Mouse (Mus musculus) hindbrain, embryonic 13.5 days (tissue): ENCODE data around the gene Sdf2l1. TPM values are rescaled to one million over a fixed set of nuclear protein-coding genes. Genes with fewer than 3 reads are reported as not detected.

Experiments used
- ATAC-seq: fragments of 200-750 bp; cut with Nextera tagmentation; 2 replicates; pipeline ENCODE4 v1.8.0; 2017; ENCODE audit warnings: moderate TSS enrichment; ENCODE audit not compliant: low FRiP score
- H3K27ac ChIP-seq: fragments of 300-500 bp; sonication (generic); 2 replicates; pipeline ENCODE4 v1.5.1; 2015; ENCODE audit warnings: inconsistent platforms, mild to moderate bottlenecking, moderate library complexity
- H3K27me3 ChIP-seq: fragments of 300-500 bp; sonication (generic); 2 replicates; pipeline ENCODE4 v1.6.1; 2015; ENCODE audit warnings: mild to moderate bottlenecking, inconsistent platforms
- H3K36me3 ChIP-seq: fragments of 300-500 bp; sonication (generic); 2 replicates; pipeline ENCODE4 v1.6.1; 2015; ENCODE audit warnings: mild to moderate bottlenecking, inconsistent platforms
- H3K4me1 ChIP-seq: fragments of 300-500 bp; sonication (generic); replicated peaks from 2 replicates; pipeline ENCODE4 v1.6.1; 2015; ENCODE audit warnings: inconsistent platforms
- H3K4me2 ChIP-seq: fragments of 300-500 bp; sonication (generic); 2 replicates; pipeline ENCODE4 v1.6.1; 2015; ENCODE audit warnings: inconsistent platforms, mild to moderate bottlenecking, moderate library complexity
- H3K4me3 ChIP-seq: fragments of 300-500 bp; sonication (generic); 2 replicates; pipeline ENCODE4 v1.5.1; 2015; ENCODE audit warnings: mild to moderate bottlenecking, inconsistent platforms
- H3K9ac ChIP-seq: fragments of 300-500 bp; sonication (generic); 2 replicates; pipeline ENCODE4 v1.6.1; 2015; ENCODE audit warnings: mild to moderate bottlenecking, inconsistent platforms
- H3K9me3 ChIP-seq: fragments of 300-500 bp; sonication (generic); 2 replicates; pipeline ENCODE4 v1.6.1; 2016; ENCODE audit warnings: inconsistent platforms
- WGBS: fragments of 180-500 bp; shearing (Covaris S2); methylation state at CpG from one replicate; pipeline ENCODE4 v1.1.7; 2015; 5-methylcytosine and 5-hydroxymethylcytosine counted together
- polyA plus RNA-seq: library from polyadenylated mRNA; unstranded; fragments of >200 nt; fragmentation: Nextera tagmentation; extraction: Ambion mirVana; gene quantifications from 2 replicates; pipeline ENCODE4 v1.2.1, GENCODE M21; 2015

Sdf2l1 gene
- polyA plus RNA-seq, 1 experiment from 2014 or later: 43.4 TPM

GRCm38 (mm10) chr16:17110771-17111743, 21.1 kb downstream of the Sdf2l1 start, which contains the start of gene Ppil2:
Ppil2 (minus strand) TSS chr16:17111257.
- Histone ChIP-seq H3K4me3 (peak within 1 kb of the TSS; percentile 59), H3K4me1 (peaks cover 17% of the 10 kb centered on the region), H3K27me3 (no peaks in the 10 kb centered on the region), H3K36me3 (peaks cover 30% of the 10 kb centered on the region), H3K9ac (peak within 1 kb of the TSS; percentile 72), H3K4me2 (peak within 1 kb of the TSS; percentile 64), H3K9me3 (no peaks in the 10 kb centered on the region), H3K27ac (peak within 1 kb of the TSS; percentile 65; the same call in 1 of the 2 replicates)
- peak; percentile 86 for ATAC-seq
- 10% methylated on average over 38 of the region's 38 CpGs for WGBS

GRCm38 (mm10) chr16:17104600-17104999, 27.6 kb downstream of the Sdf2l1 start:
- Histone ChIP-seq H3K4me2 (no peak overlapping the region), H3K27me3 (no peaks in the 10 kb centered on the region), H3K9ac (no peak overlapping the region), H3K9me3 (no peaks in the 10 kb centered on the region), H3K36me3 (peaks cover 84% of the 10 kb centered on the region), H3K4me1 (peaks cover 21% of the 10 kb centered on the region), H3K27ac (no peak overlapping the region), H3K4me3 (no peak overlapping the region)
- no peak for ATAC-seq
- WGBS: 92% methylated on average over 4 of the region's 4 CpGs

- Histone ChIP-seq H3K9ac (no peak overlapping the region), H3K9me3 (no peaks in the 10 kb centered on the region), H3K36me3 (peaks cover 94% of the 10 kb centered on the region), H3K27ac (no peak overlapping the region), H3K27me3 (no peaks in the 10 kb centered on the region), H3K4me1 (peaks cover 16% of the 10 kb centered on the region; the same call in 1 of the 2 replicates), H3K4me3 (no peak overlapping the region), H3K4me2 (no peak overlapping the region)
- no peak for ATAC-seq
- 75% methylated on average over 7 of the region's 7 CpGs for WGBS
Observed at GRCm38 (mm10) chr16:17102630-17103220, 29.5 kb downstream of the Sdf2l1 start.

GRCm38 (mm10) chr16:17096938-17097337, 35.2 kb downstream of the Sdf2l1 start:
- ATAC-seq: no peak
- H3K36me3 ChIP-seq: peaks cover 92% of the 10 kb centered on the region

GRCm38 (mm10) chr16:17088346-17088745, 43.8 kb downstream of the Sdf2l1 start:
- WGBS: 74% methylated on average over 3 of the region's 3 CpGs
- Histone ChIP-seq H3K4me1 (no peaks in the 10 kb centered on the region), H3K9me3 (no peaks in the 10 kb centered on the region), H3K36me3 (peaks cover 100% of the 10 kb centered on the region), H3K27ac (no peak overlapping the region), H3K4me2 (no peak overlapping the region), H3K4me3 (no peak overlapping the region), H3K9ac (no peak overlapping the region), H3K27me3 (no peaks in the 10 kb centered on the region)
- ATAC-seq: no peak

More at GRCm38 (mm10) chr16:17096938-17097337, 35.2 kb downstream of the Sdf2l1 start:
- no peaks in the 10 kb centered on the region for H3K9me3 ChIP-seq
- no peaks in the 10 kb centered on the region for H3K4me1 ChIP-seq
- H3K4me2 ChIP-seq: no peak overlapping the region
- H3K27ac ChIP-seq: no peak overlapping the region
- no peaks in the 10 kb centered on the region for H3K27me3 ChIP-seq
- WGBS: 96% methylated on average over 3 of the region's 3 CpGs
- no peak overlapping the region for H3K4me3 ChIP-seq
- no peak overlapping the region for H3K9ac ChIP-seq

- Histone ChIP-seq H3K4me1 (no peaks in the 10 kb centered on the region), H3K27me3 (no peaks in the 10 kb centered on the region), H3K4me3 (no peak overlapping the region), H3K27ac (no peak overlapping the region), H3K4me2 (no peak overlapping the region), H3K9me3 (no peaks in the 10 kb centered on the region), H3K36me3 (peaks cover 100% of the 10 kb centered on the region), H3K9ac (0 out of 2 replicates have a peak overlapping the region, but pooled peaks have one; percentile 19)
- 82% methylated on average over 13 of the region's 13 CpGs for WGBS
- ATAC-seq: no peak
Observed at GRCm38 (mm10) chr16:17086669-17087193, 45.5 kb downstream of the Sdf2l1 start.

- H3K27me3 ChIP-seq: no peaks in the 10 kb centered on the region
- no peak overlapping the region for H3K27ac ChIP-seq
- no peak for ATAC-seq
- peaks cover 100% of the 10 kb centered on the region for H3K36me3 ChIP-seq
- H3K4me3 ChIP-seq: no peak overlapping the region
- no peaks in the 10 kb centered on the region for H3K4me1 ChIP-seq
- no peak overlapping the region for H3K4me2 ChIP-seq
- no peak overlapping the region for H3K9ac ChIP-seq
- no peaks in the 10 kb centered on the region for H3K9me3 ChIP-seq
- WGBS: 93% methylated on average over 3 of the region's 3 CpGs
Observed at GRCm38 (mm10) chr16:17086241-17086640, 45.9 kb downstream of the Sdf2l1 start.

GRCm38 (mm10) chr16:17085636-17086035, 46.5 kb downstream of the Sdf2l1 start:
- no peaks in the 10 kb centered on the region for H3K9me3 ChIP-seq
- H3K27me3 ChIP-seq: no peaks in the 10 kb centered on the region
- no peak overlapping the region for H3K9ac ChIP-seq
- no peak overlapping the region for H3K4me2 ChIP-seq
- H3K27ac ChIP-seq: no peak overlapping the region
- no peaks in the 10 kb centered on the region for H3K4me1 ChIP-seq
- 95% methylated on average over 4 of the region's 4 CpGs for WGBS
- H3K36me3 ChIP-seq: peaks cover 98% of the 10 kb centered on the region
- no peak overlapping the region for H3K4me3 ChIP-seq
- ATAC-seq: no peak

GRCm38 (mm10) chr16:17082121-17082792, 49.9 kb downstream of the Sdf2l1 start:
- H3K27ac ChIP-seq: no peak overlapping the region
- H3K4me3 ChIP-seq: no peak overlapping the region
- ATAC-seq: no peak
- H3K27me3 ChIP-seq: no peaks in the 10 kb centered on the region
- no peaks in the 10 kb centered on the region for H3K4me1 ChIP-seq
- H3K9ac ChIP-seq: no peak overlapping the region
- peaks cover 87% of the 10 kb centered on the region for H3K36me3 ChIP-seq
- no peaks in the 10 kb centered on the region for H3K9me3 ChIP-seq
- H3K4me2 ChIP-seq: no peak overlapping the region
- 91% methylated on average over 6 of the region's 6 CpGs for WGBS
